Mouse (Mus musculus) MEL (cell line): Measurements from ENCODE around the gene Cyp17a1. TPM values are rescaled to one million over a fixed set of nuclear protein-coding genes. Genes with fewer than 3 reads are reported as not detected.

Source experiments
- DNase-seq: peaks from one replicate; pipeline ENCODE4 v3.0.0; 2011; ENCODE audit warnings: low read depth, low spot score
- H3K27ac ChIP-seq: 2 replicates; pipeline ENCODE4 v1.5.1; 2012; ENCODE audit warnings: low read depth, mild to moderate bottlenecking, control low read depth, low read length, moderate library complexity; ENCODE audit not compliant: control insufficient read depth
- H3K27me3 ChIP-seq, 2 experiments: fragments of 150-350 bp in 1 of 2; sonication (generic) in 1 of 2; 2 replicates each; pipeline ENCODE4 v1.6.1; 2012; ENCODE audit warnings: low read length in 2 of 2, mild to moderate bottlenecking in 2 of 2, improper control_type of control experiment in 1 of 2, moderate library complexity in 1 of 2; ENCODE audit not compliant: insufficient read depth in 2 of 2, control insufficient read depth in 1 of 2
- H3K36me3 ChIP-seq, 2 experiments: 2 replicates each; pipeline ENCODE4 v1.6.1; 2012 to 2014; ENCODE audit warnings: low read length in 2 of 2, improper control_type of control experiment in 1 of 2, inconsistent platforms in 1 of 2, mild to moderate bottlenecking in 1 of 2; ENCODE audit not compliant: insufficient read depth in 2 of 2, control insufficient read depth in 1 of 2
- H3K4me1 ChIP-seq, 2 experiments: fragments of 150-350 bp in 1 of 2; sonication (generic) in 1 of 2; 2 replicates each; pipeline ENCODE4 v1.6.1; 2012; ENCODE audit warnings: low read length in 2 of 2, improper control_type of control experiment in 1 of 2, mild to moderate bottlenecking in 1 of 2; ENCODE audit not compliant: insufficient read depth in 2 of 2, control insufficient read depth in 1 of 2
- H3K4me3 ChIP-seq, 2 experiments: fragments of 150-350 bp in 1 of 2; sonication (generic) in 1 of 2; 2 replicates each; pipeline ENCODE4 v1.5.1; 2012; ENCODE audit warnings: low read depth in 2 of 2, low read length in 2 of 2, mild to moderate bottlenecking in 2 of 2, moderate library complexity in 2 of 2, control low read depth in 1 of 2, improper control_type of control experiment in 1 of 2; ENCODE audit not compliant: control insufficient read depth in 1 of 2, insufficient read depth in 1 of 2
- H3K79me2 ChIP-seq: 2 replicates; pipeline ENCODE4 v1.6.1; 2012; ENCODE audit warnings: mild to moderate bottlenecking, low read length, moderate library complexity; ENCODE audit not compliant: control insufficient read depth, poor library complexity, insufficient read depth
- H3K9ac ChIP-seq: 2 replicates; pipeline ENCODE4 v1.6.1; 2012; ENCODE audit warnings: low read depth, mild to moderate bottlenecking, control low read depth, low read length, moderate library complexity; ENCODE audit not compliant: control insufficient read depth, poor library complexity, severe bottlenecking
- H3K9me3 ChIP-seq: fragments of 150-350 bp; sonication (generic); replicated peaks from 2 replicates; pipeline ENCODE4 v1.6.1; 2012; ENCODE audit warnings: mild to moderate bottlenecking, low read length, improper control_type of control experiment, moderate library complexity; ENCODE audit not compliant: insufficient read depth
- CHD2 ChIP-seq: IDR thresholded peaks from 2 replicates; pipeline ENCODE4 v1.6.1; 2011; ENCODE audit warnings: low read length, improper control_type of control experiment
- CTCF ChIP-seq, 3 experiments: IDR thresholded peaks in 2 of 3; conservative IDR thresholded peaks in 1 of 3; 2 replicates each; pipeline ENCODE4 v1.5.1; 2011 to 2012; ENCODE audit warnings: low read length in 3 of 3, low read depth in 2 of 3, mild to moderate bottlenecking in 2 of 3, improper control_type of control experiment in 1 of 3, inconsistent platforms in 1 of 3, mixed read lengths in 1 of 3, moderate library complexity in 1 of 3; ENCODE audit not compliant: control insufficient read depth in 1 of 3, insufficient read depth in 1 of 3, poor library complexity in 1 of 3, severe bottlenecking in 1 of 3
- ELF1 ChIP-seq: IDR thresholded peaks from 2 replicates; pipeline ENCODE4 v1.6.1; 2014; ENCODE audit warnings: low read depth, mild to moderate bottlenecking, inconsistent platforms, low read length, improper control_type of control experiment, moderate library complexity
- EP300 ChIP-seq, 2 experiments: IDR thresholded peaks; 2 replicates each; pipeline ENCODE4 v1.6.1; 2011; ENCODE audit warnings: improper control_type of control experiment in 2 of 2, low read length in 2 of 2, low read depth in 1 of 2, mild to moderate bottlenecking in 1 of 2
- ETS1 ChIP-seq: IDR thresholded peaks from 2 replicates; pipeline ENCODE4 v1.6.1; 2012; ENCODE audit warnings: low read depth, mild to moderate bottlenecking, inconsistent platforms, low read length, improper control_type of control experiment, moderate library complexity
- GATA1 ChIP-seq: IDR thresholded peaks from 2 replicates; pipeline ENCODE4 v1.6.1; 2011; ENCODE audit warnings: low read depth, low read length, improper control_type of control experiment
- HCFC1 ChIP-seq: IDR thresholded peaks from 2 replicates; pipeline ENCODE4 v1.6.1; 2012; ENCODE audit warnings: low read depth, mild to moderate bottlenecking, inconsistent platforms, low read length, improper control_type of control experiment, moderate library complexity
- JUND ChIP-seq: IDR thresholded peaks from 2 replicates; pipeline ENCODE4 v1.6.1; 2011; ENCODE audit warnings: low read depth, mild to moderate bottlenecking, improper control_type of control experiment, low read length
- MAX ChIP-seq: IDR thresholded peaks from 2 replicates; pipeline ENCODE4 v1.6.1; 2011; ENCODE audit warnings: low read length, improper control_type of control experiment
- MAZ ChIP-seq: IDR thresholded peaks from 2 replicates; pipeline ENCODE4 v1.6.1; 2012; ENCODE audit warnings: low read depth, mild to moderate bottlenecking, inconsistent platforms, low read length, improper control_type of control experiment
- MEF2A ChIP-seq: IDR thresholded peaks from 2 replicates; pipeline ENCODE4 v1.6.1; 2014; ENCODE audit warnings: low read depth, mild to moderate bottlenecking, inconsistent platforms, low read length, improper control_type of control experiment; ENCODE audit not compliant: poor library complexity, insufficient replicate concordance, severe bottlenecking; ENCODE audit errors: extremely low read depth
- MXI1 ChIP-seq: IDR thresholded peaks from 2 replicates; pipeline ENCODE4 v1.6.1; 2011; ENCODE audit warnings: mild to moderate bottlenecking, low read depth, low read length, improper control_type of control experiment
- MYC ChIP-seq: IDR thresholded peaks from 2 replicates; pipeline ENCODE4 v1.6.1; 2011; ENCODE audit warnings: low read depth, mild to moderate bottlenecking, low read length, improper control_type of control experiment, moderate library complexity
- POLR2A ChIP-seq, 2 experiments: IDR thresholded peaks; 2 replicates each; pipeline ENCODE4 v1.6.1; 2011 to 2012; ENCODE audit warnings: low read length in 2 of 2, mild to moderate bottlenecking in 2 of 2, control low read depth in 1 of 2, improper control_type of control experiment in 1 of 2, low read depth in 1 of 2, moderate library complexity in 1 of 2; ENCODE audit not compliant: control insufficient read depth in 1 of 2, insufficient read depth in 1 of 2, poor library complexity in 1 of 2
- POLR2AphosphoS2 ChIP-seq: IDR thresholded peaks from 2 replicates; pipeline ENCODE4 v1.6.1; 2011; ENCODE audit warnings: low read length, improper control_type of control experiment
- POLR2AphosphoS5 ChIP-seq: IDR thresholded peaks from 2 replicates; pipeline ENCODE4 v1.6.1; 2012; ENCODE audit warnings: low read depth, borderline replicate concordance, mild to moderate bottlenecking, inconsistent platforms, low read length, moderate library complexity, mixed read lengths
- RCOR1 ChIP-seq: IDR thresholded peaks from 2 replicates; pipeline ENCODE4 v1.6.1; 2012; ENCODE audit warnings: low read depth, mild to moderate bottlenecking, inconsistent platforms, low read length, improper control_type of control experiment
- SIN3A ChIP-seq: IDR thresholded peaks from 2 replicates; pipeline ENCODE4 v1.6.1; 2012; ENCODE audit warnings: low read length, improper control_type of control experiment, inconsistent platforms
- SMC3 ChIP-seq: IDR thresholded peaks from 2 replicates; pipeline ENCODE4 v1.6.1; 2011; ENCODE audit warnings: low read depth, low read length, improper control_type of control experiment
- TAL1 ChIP-seq: IDR thresholded peaks from 2 replicates; pipeline ENCODE4 v1.6.1; 2012; ENCODE audit warnings: mild to moderate bottlenecking, inconsistent platforms, low read length, moderate library complexity, mixed read lengths
- TBP ChIP-seq: IDR thresholded peaks from 2 replicates; pipeline ENCODE4 v1.8.0; 2011; ENCODE audit warnings: low read depth, low read length, improper control_type of control experiment
- TCF12 ChIP-seq: IDR thresholded peaks from 2 replicates; pipeline ENCODE4 v1.6.1; 2014; ENCODE audit warnings: low read depth, mild to moderate bottlenecking, inconsistent platforms, low read length, improper control_type of control experiment, moderate library complexity
- UBTF ChIP-seq: IDR thresholded peaks from 2 replicates; pipeline ENCODE4 v1.6.1; 2012; ENCODE audit warnings: low read depth, mild to moderate bottlenecking, inconsistent platforms, low read length, improper control_type of control experiment, moderate library complexity, borderline replicate concordance; ENCODE audit not compliant: insufficient read depth
- USF2 ChIP-seq, 2 experiments: IDR thresholded peaks; 2 replicates each; pipeline ENCODE4 v1.6.1; 2011 to 2012; ENCODE audit warnings: improper control_type of control experiment in 2 of 2, low read length in 2 of 2, borderline replicate concordance in 1 of 2, inconsistent platforms in 1 of 2, low read depth in 1 of 2, mild to moderate bottlenecking in 1 of 2; ENCODE audit not compliant: insufficient read depth in 1 of 2
- ZC3H11A ChIP-seq: IDR thresholded peaks from 2 replicates; pipeline ENCODE4 v1.6.1; 2012; ENCODE audit warnings: low read depth, mild to moderate bottlenecking, inconsistent platforms, low read length, improper control_type of control experiment
- ZMIZ1 ChIP-seq: IDR thresholded peaks from 2 replicates; pipeline ENCODE4 v1.6.1; 2012; ENCODE audit warnings: low read depth, mild to moderate bottlenecking, inconsistent platforms, low read length, improper control_type of control experiment, moderate library complexity
- ZNF384 ChIP-seq: IDR thresholded peaks from 2 replicates; pipeline ENCODE4 v1.6.1; 2012; ENCODE audit warnings: low read depth, mild to moderate bottlenecking, inconsistent platforms, low read length, improper control_type of control experiment
- polyA plus RNA-seq, 2 experiments: library from polyadenylated mRNA; stranded (reverse) in 1 of 2; unstranded in 1 of 2; fragments of >175 nt in 1 of 2; fragments of >200 nt in 1 of 2; gene quantifications; 2 replicates each; pipeline versions ENCODE4 v1.2.1 to v1.2.4; 2012; ENCODE audit warnings: low replicate concordance in 2 of 2, low read depth in 1 of 2; ENCODE audit not compliant: insufficient read length in 2 of 2, insufficient read depth in 1 of 2, missing spikeins in 1 of 2
- total RNA-seq: library from RNA; depleted of rRNA; stranded (reverse); fragments of 300-350 nt; gene quantifications from 2 replicates; pipeline ENCODE4 v1.2.3, GENCODE M21; 2012

The Cyp17a1 gene
- total and polyA plus RNA-seq, 3 experiments = not detected

- no peaks in the 10 kb centered on the region for H3K9me3 ChIP-seq
- H3K27ac ChIP-seq = peak overlapping the region; percentile 48
- H3K36me3 ChIP-seq = peaks cover 0 to 12% of the 10 kb centered on the region in 2 experiments; a peak in 2 of 4 replicates
- no peaks in the 10 kb centered on the region; the same call in 1 of the 2 replicates for H3K79me2 ChIP-seq
- no peaks in the 10 kb centered on the region for H3K27me3 ChIP-seq
- H3K4me3 ChIP-seq = peak overlapping the region; percentile 3 to 24; a peak in 2 of 4 replicates
- H3K4me1 ChIP-seq = peaks cover 5 to 25% of the 10 kb centered on the region in 2 experiments
- H3K9ac ChIP-seq = peak overlapping the region; percentile 29
- peak; percentile 85 for DNase-seq
- TF ChIP-seq POLR2A (IDR thresholded peaks at IDR 0.05; ENCODE audit: control insufficient read depth in 1 of 2, insufficient read depth in 1 of 2, low read depth in 1 of 2, low read length in 2 of 2, poor library complexity in 1 of 2) (peak; percentile 9 to 27; a peak in 1 of 4 replicates), ELF1 (peak; percentile 41; the same call in 1 of the 2 replicates), ZC3H11A (no peak), MEF2A (no peak), ETS1 (peak; percentile 77), UBTF (0 out of 2 replicates have a peak, but pooled peaks have one; percentile 26), SMC3 (no peak), SIN3A (peak; percentile 62; the same call in 1 of the 2 replicates), MAZ (no peak), TAL1 (no peak), JUND (peak; percentile 72; the same call in 1 of the 2 replicates), EP300 (IDR thresholded peaks at IDR 0.05; ENCODE audit: low read depth in 1 of 2, low read length in 2 of 2) (peak in 1 of 2 experiments; percentile 45; a peak in 3 of 4 replicates), HCFC1 (no peak)
These were observed 26.1 kb upstream of the Cyp17a1 start for GRCm38 (mm10) chr19:46699011-46699481.

DNA sequence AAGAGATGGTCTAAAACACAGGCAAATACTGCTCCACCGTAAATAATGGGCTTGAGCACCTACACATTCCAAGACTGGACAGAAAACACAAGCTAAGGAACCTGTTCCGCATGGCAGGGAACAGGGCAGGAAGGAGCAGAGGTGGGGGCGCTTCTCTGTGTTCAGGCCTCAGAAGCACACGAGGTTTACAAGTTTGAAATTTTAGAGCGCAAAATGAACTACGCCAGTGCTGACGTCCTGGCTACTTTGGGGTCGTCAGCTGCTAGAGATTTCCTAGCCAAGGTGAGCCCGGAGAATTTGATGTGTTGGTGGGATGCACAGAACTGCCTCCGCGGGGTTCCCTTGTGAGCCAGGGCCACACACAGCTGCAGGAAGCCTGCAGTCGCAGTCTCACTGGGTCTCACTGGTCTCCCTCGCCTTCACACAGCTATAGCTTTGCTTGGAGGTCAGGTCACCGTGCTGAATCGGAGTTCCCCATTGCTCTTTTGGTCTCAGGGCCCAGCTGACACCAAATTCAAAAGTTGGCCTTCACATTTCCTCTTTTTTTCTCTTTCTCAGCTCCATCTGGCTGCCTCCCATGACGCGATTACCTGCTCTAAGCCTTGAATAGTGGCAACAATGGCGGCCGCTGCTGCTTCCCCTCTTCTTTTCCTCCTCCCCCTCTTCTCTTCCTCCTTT is 25.0 kb upstream of the Cyp17a1 start:
- H3K79me2 ChIP-seq = no peaks in the 10 kb centered on the region; the same call in 1 of the 2 replicates
- H3K36me3 ChIP-seq = peaks cover 0 to 17% of the 10 kb centered on the region in 2 experiments; a peak in 2 of 4 replicates
- H3K4me3 ChIP-seq = peak overlapping the region; percentile 32 to 39
- peak; percentile 81 for DNase-seq
- H3K27ac ChIP-seq = peak overlapping the region; percentile 50
- H3K4me1 ChIP-seq = peaks cover 5 to 32% of the 10 kb centered on the region in 2 experiments
- no peaks in the 10 kb centered on the region for H3K9me3 ChIP-seq
- H3K9ac ChIP-seq = peak overlapping the region; percentile 54
- no peaks in the 10 kb centered on the region for H3K27me3 ChIP-seq
- TF ChIP-seq POLR2A (IDR thresholded peaks at IDR 0.05; ENCODE audit: control insufficient read depth in 1 of 2, insufficient read depth in 1 of 2, low read depth in 1 of 2, low read length in 2 of 2, poor library complexity in 1 of 2) = 0 out of 4 replicates have a peak, but pooled peaks of 1 of the 2 experiments have one; percentile 26
- no peak for TF ChIP-seq USF2 (IDR thresholded peaks at IDR 0.05; ENCODE audit: borderline replicate concordance in 1 of 2, insufficient read depth in 1 of 2, low read depth in 1 of 2, low read length in 2 of 2)
- peak; percentile 43; the same call in 1 of the 2 replicates for TF ChIP-seq MAX
- TF ChIP-seq CTCF (IDR thresholded peaks at IDR 0.05 in 2 of 3, conservative IDR thresholded peaks at IDR 0.05 in 1 of 3; ENCODE audit: control insufficient read depth in 1 of 3, insufficient read depth in 1 of 3, low read depth in 2 of 3, low read length in 3 of 3, poor library complexity in 1 of 3, severe bottlenecking in 1 of 3) = no peak
- TF ChIP-seq TCF12 = no peak; the same call in 1 of the 2 replicates
- peak; percentile 87 for TF ChIP-seq ETS1
- peak in 1 of 2 experiments; percentile 68; a peak in 2 of 4 replicates for TF ChIP-seq EP300 (IDR thresholded peaks at IDR 0.05; ENCODE audit: low read depth in 1 of 2, low read length in 2 of 2)
- TF ChIP-seq CHD2 = no peak
- no peak for TF ChIP-seq GATA1
- no peak; the same call in 1 of the 2 replicates for TF ChIP-seq MXI1
- TF ChIP-seq ZMIZ1 = no peak
- no peak for TF ChIP-seq RCOR1
- TF ChIP-seq HCFC1 = peak; percentile 34; the same call in 1 of the 2 replicates
- TF ChIP-seq TBP = peak; percentile 22; the same call in 1 of the 2 replicates
- TF ChIP-seq POLR2AphosphoS2 = no peak
- TF ChIP-seq MYC = 0 out of 2 replicates have a peak, but pooled peaks have one; percentile 15
- 0 out of 2 replicates have a peak, but pooled peaks have one; percentile 9 for TF ChIP-seq TAL1
- peak; percentile 47 for TF ChIP-seq ZNF384
- no peak for TF ChIP-seq POLR2AphosphoS5
